Mouse (Mus musculus) ovary, postnatal 10 days (tissue): Measurements from ENCODE around the gene Snta1.

Source experiments
- DNase-seq: peaks from one replicate; pipeline ENCODE4 v3.0.0; 2022; ENCODE audit warnings: low spot score

Snta1 gene

DNA sequence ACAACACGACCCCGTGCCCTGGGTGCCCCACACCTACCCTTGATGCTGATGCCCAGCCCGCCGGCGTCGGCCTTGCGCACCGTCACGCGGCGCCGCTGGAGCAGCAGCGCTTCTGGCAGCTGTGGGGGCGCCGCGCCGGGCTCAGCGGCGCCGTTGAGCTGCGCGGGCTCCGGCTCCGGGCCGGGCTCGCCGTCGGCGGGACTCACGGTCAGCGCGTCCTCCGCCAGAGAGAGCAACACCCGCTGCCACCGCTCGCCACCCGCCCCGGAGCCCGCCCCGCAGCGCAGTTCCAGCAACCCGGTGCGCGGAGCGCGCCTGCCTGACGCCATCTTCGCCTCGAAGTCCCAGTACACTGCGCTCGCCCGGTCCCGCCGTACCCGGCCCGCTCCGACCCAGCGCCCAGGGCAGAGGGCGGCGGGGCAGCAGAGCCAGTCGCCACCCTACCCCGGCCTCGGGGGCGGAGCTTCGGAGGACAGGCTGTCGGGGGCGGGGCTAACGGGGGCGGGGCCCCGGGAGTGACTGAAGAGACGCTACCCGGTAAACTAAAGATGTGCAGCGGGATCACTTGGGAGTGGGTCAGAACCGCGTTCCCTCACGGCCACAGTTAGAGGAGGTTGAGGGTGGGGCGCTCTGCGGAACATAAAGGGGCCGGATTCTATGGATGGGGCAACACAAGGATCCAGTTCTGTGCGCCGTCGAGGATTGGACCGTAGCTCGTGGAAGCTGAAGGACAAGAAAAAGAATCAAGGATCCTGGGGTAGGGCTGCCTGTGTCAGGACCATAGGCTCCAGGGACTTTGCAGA is at the start of gene Snta1:
Gene Snta1 (minus strand): TSS at position 457 of the 803 bp plus-strand sequence.
- DNase-seq: peak; percentile 71

- no peak for DNase-seq
Measured at GRCm38 (mm10) chr2:154456621-154457020, 48.7 kb upstream of the Snta1 start.

DNA sequence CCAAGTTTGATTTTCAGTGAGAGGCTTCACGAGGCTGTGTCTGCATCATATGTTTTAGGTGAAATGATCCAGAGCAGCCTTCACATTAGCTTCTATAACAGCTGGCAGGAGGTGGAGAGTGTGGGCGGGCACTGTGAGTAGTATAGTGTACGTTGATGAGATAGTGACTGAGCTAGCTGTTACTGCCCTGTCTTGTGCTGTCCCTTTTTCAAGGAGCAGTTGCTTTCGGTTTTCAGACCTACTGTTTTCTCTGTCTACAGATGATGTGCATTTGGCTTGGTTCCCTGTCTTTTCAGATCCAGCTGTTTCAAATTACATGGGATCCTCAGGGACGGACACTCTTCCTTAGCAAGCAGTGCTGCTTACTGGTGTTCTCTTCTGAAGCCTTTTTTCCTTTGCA is 47.9 kb upstream of the Snta1 start:
- no peak for DNase-seq

- no peak for DNase-seq
Measured at GRCm38 (mm10) chr2:154454605-154455004, 46.7 kb upstream of the Snta1 start.

DNA sequence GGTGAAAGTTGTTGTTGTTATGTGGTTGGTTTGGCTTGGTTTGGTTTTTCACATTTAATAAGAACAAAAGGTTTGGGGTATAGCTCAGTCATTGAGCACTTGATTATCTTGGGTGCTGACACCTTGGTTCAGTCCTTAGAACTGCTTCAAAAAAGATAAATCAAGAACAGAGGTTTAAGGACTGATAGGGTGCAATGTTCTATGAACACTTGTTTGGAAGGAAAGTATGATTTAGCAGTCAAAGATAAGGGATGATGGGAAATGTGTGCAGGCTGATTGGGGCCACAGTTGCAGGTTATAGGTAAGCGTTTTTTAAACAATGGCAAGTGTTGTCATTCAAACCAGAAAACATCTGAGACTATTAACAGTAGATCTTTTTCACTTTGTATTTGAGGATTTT is 46.2 kb upstream of the Snta1 start:
- no peak for DNase-seq

DNA sequence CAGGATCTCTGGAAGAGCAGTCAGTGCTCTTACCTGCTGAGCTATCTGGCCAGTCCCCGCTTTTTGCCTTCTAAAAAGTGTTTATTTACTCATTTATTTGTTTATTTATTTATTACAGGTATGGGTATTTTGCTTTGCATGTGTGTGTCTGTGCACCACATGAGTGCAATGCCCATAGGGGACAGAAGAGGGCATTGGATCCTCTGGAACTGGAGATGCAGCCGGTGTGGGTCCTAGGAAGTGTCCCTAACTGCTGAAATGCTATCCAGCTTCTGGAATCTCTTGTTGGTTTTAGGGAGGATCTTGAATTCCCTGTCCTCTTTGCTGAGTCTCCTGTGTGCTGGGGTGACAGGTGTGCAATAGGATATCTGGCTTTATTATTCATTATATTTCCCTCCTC is 45.1 kb upstream of the Snta1 start:
- no peak for DNase-seq

DNA sequence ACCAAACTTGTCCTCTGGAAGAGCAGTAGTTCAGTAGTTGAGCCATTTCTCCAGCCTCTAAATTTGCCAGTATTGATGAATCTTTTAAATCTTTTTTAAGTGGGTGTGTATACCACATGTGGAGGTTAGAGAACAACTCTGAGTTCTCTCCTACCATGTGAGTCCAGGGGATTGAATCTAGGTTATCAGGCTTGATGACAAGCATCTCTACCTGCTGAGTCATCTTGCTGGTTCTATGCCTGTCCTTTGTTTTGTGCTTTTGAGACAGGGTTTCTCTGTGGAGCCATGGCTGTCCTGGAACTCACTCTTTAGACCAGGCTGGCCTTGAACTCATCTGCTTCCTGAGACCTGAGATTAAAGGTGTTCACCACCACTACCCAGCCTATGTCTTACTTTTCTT is 40.7 kb upstream of the Snta1 start:
- DNase-seq: no peak

- no peak for DNase-seq
Measured at GRCm38 (mm10) chr2:154447821-154448220, 39.9 kb upstream of the Snta1 start.

- no peak for DNase-seq
Measured at GRCm38 (mm10) chr2:154440453-154440852, 32.6 kb upstream of the Snta1 start.

DNA sequence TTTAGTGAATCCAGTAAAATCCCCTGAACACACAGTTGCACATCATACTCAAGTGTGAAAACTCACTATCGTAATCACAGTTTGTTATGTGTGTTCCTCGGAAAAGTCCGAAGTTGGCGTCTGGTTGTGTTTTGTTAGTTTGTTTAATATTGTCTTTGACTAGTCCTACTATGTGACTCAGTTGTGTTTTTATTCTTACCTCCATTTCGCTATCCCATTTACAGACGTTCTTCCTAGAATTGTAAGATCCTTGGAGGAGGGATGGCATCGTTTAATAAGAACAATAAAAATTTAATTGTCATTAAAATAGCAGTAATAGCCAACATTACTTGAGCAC is 29.3 kb upstream of the Snta1 start:
- DNase-seq: no peak

GRCm38 (mm10) chr2:154436458-154437190 is 28.7 kb upstream of the Snta1 start, which contains the start of gene Cbfa2t2:
Gene Cbfa2t2, plus strand, starts transcription at chr2:154436481.
- peak; percentile 51 for DNase-seq

DNA sequence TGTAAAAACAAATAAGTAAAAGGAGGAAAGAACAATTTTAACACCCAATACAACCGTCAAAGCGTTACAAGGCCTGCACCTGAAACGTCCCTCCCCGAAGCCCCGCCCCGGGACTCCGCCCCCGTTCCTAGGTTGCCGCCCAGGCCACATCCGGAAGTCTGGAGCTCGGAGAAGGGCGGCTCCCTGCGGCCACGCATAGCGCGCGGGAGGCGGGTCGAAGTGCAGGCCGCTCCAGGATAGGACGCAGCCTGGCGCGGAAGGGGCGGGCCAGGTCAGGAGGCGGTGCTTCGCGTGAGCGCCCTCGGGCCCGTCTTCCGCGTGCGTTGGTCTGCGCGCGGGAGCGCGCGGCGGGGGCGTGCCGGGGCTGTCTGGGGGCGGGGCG is 28.2 kb upstream of the Snta1 start:
- DNase-seq: peak; percentile 77

GRCm38 (mm10) chr2:154434690-154435089 is 26.8 kb upstream of the Snta1 start:
- no peak for DNase-seq

DNA sequence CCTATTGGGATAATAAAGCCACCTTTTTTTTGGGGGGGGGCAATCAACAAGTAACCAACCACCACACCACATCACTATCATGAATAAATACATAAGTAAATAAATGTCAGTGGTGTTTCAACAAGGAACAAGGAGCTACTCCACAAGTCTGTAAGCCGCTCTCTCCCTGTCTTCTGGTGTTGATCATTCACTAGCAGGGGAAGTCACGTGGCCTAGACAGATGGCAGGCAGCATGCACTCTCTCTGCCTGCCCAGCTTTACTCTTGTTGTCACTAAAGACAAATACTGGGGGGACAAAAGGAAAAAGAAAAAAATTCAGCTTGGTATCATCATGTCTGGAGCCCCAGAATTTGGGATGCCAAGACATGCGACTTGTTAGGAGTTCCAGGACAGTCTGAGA is 25.5 kb upstream of the Snta1 start:
- no peak for DNase-seq

GRCm38 (mm10) chr2:154432696-154433095 is 24.8 kb upstream of the Snta1 start:
- DNase-seq: no peak

DNA sequence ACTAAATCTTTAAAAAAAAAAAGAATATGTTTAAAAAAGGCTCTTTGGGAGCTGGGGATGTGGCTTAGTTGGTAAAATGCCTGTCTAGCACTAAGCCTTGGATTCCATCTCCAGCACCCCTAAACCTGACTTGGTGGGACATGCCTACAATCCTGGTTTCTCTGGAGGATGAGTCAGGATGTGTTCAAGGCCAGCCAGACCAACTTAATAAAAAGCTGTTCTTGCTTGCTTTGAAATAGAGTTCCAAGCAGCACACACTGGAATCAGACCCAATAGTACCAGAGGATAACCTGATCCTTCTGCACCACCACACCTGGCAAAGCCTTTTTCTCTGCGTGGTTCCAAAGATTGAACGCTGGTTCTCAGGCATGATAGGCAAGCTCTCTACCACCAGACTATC is 22.7 kb upstream of the Snta1 start:
- DNase-seq: no peak

DNA sequence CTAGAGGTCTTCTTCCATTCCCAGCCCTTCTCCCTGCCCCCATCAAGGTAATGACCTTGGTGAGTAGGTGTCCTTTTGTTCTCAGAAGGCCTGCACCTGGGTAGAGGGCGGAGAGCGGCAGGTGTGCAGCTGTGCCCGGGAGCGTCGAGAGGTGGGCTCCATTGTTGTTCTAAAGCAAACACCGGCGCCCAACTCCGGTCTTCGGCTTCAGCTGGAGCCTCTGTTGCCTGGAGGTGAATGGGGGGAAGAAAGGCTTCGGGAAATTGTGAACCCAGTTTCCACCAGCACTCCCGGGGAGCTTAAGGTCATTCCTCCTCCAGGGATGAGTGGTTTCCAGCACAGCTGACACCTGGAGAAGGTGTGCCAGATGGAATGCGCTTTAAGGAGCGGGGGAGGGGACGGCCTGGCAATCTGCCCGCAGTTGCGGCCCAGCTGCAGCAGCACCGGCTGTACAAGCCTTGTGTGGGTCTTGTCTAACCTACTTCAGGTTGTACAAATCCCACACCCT is 20.0 kb upstream of the Snta1 start:
- DNase-seq: no peak

DNA sequence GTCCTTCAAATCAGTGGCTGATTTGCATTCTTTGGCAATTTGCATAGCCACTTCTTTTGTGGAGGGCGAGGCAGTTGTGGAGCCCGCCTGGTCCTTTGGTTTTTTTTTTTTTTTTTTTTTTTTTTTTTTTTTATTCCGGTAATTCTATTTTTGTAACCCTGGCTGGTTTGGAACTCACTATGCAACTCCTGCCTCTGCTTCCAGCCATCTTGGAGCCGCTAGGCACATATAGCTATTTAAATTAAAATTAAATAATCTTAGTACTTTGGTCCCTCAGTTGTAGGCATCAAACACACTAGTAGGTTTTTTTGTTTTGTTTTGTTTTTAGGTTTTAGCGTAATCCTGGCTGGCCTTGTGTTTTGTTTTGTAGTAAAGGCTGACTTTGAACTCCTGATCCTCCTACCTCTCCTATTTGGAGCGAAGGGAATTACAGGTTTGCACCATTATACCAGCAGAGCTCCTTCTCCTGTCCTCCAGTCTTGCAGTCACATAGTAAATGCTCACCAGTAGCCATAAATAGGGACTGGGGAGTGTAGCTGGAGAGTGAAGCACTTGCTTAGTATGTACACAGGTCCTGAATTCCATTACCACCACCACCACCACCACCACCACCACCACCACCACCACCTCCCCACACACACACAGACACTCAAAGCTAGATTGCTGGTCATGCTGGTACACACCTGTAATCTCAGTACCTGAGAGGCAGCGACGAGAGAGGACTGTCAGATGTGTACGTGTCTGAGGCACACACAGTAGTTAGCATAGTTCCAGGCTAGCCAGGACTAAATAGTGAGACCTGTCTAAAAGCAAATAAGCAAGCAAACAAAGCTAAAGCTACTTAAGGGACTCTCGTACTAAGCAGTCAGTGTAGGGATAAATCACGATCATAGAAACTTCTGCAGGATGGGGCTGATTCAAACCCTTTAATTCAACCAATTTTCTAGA is 19.3 kb upstream of the Snta1 start:
- DNase-seq: no peak

DNA sequence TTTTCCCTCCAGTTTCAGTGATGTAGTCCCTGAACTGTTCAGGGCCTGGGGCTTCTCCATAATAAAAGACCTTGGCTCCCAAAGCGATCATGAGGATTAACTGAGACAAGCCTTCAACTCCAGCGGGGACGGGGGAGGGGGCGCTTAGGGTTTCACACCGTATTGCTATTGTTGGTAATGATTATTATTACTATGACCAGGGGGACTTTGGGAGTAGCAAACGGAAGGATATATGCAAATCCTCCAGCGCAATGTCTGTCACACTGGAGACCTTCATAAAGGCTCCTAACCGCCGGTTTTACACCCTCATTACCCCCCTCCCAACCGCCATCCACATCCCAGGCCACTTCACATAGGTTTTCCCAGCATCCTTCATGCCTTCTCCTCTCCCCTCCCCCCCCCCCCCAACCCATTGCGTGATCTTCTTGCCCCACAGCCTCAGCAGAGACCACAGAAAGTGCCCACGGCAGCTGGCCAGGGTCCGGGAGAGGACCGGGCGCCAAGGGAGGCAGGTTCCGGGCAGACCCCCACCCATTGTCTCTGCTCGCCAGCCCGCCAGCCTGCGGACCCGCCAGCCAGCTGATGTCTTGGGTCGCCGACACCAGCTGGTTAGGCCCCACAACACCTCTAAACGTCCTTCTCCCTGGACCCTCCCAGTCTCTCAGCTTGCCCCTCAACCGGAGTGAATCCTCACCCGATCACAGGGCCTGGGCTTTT is 18.4 kb upstream of the Snta1 start:
- DNase-seq: no peak

DNA sequence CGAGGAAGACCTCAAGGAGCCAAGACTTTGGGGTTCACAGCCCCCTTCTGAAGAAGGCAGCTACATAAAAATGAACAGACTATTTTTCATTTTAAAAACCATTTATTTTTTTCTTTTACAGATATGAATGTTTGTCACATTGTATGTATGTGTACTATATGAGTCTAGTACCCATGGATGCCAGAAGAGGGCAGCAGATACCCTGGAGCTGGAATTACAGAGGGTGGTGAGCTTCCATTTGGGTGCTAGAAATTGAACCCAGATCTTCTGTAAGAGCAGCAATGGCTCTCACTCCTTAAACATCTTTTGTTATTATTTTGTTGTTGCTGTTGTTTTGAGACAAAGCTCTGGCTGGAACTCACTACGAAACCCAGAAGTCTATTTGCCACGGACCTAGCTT is 17.6 kb upstream of the Snta1 start:
- DNase-seq: no peak

DNA sequence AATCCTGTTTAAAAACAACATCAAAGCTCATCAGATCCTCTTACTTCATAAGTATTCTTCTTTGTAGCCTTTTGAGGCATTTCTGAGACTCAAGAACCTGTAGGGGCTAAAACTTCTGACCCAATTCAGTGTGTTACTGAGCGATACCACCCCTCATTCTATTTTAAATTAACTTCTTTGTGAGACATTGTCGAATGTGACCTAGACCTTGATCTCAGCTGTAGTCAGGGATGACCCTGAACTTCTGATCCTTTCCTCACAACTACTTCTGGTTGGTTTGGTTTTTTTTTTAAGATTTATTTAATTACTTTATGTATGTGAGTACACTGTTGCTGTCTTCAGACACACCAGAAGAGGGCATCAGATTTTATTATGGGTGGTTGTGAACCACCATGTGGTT is 15.6 kb upstream of the Snta1 start:
- DNase-seq: no peak

DNA sequence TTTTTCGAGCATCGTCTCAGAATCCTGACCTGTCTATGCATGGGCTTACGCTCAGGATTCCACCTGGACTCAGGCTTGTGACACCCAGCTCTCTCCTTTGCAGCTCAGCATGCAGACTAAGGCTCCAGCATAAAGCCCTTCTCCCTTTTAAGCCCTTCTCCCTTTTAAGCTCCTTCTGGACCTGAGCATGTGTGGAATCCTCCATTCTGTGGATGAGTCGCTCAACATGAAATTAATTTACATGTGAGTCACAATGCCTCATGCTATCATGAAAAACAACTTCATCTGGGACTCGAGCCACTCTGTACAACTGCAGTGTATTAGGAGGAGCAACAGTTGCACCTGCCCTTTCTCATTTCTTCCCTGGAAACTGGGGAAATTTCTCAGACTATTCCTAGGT is 14.3 kb upstream of the Snta1 start:
- no peak for DNase-seq
